Mouse (Mus musculus): ENCODE data around the gene Slc13a3. TPM values are rescaled to one million over a fixed set of nuclear protein-coding genes. Genes with fewer than 3 reads are reported as not detected.
A peak's percentile ranks its signal among the peaks of the same experiment; 100 is the strongest.

Slc13a3 gene
- polyA plus RNA-seq, 1 experiment from 2014 or later: 5.8 TPM

- no peaks in the 10 kb centered on the region for H3K4me1 ChIP-seq (ENCODE audit: control insufficient read depth, insufficient read depth, low read length)
- DNase-seq (ENCODE audit: low spot score) (no peak), ATAC-seq (no peak)
- no peak overlapping the region for H3K4me2 ChIP-seq (ENCODE audit: low read length)
- no peak overlapping the region for H3K4me3 ChIP-seq (ENCODE audit: low read depth, low read length)
- no peaks in the 10 kb centered on the region for H3K27me3 ChIP-seq (replicated peaks; ENCODE audit: control insufficient read depth, insufficient read depth, low read length)
- whole genome bisulfite sequencing: 89% methylated on average over 10 of the region's 10 CpGs
- H3K9ac ChIP-seq (ENCODE audit: low read length): no peak overlapping the region
- H3K9me3 ChIP-seq (replicated peaks; ENCODE audit: control insufficient read depth, low read length): no peaks in the 10 kb centered on the region
- no peaks in the 10 kb centered on the region for H3K36me3 ChIP-seq (ENCODE audit: control insufficient read depth, insufficient read depth, low read length)
- no peak overlapping the region for H3K27ac ChIP-seq (ENCODE audit: low read depth, low read length)
Measured at GRCm38 (mm10) chr2:165439613-165440012, 33.4 kb downstream of the Slc13a3 start.

GRCm38 (mm10) chr2:165438881-165439280, 34.1 kb downstream of the Slc13a3 start:
- Histone ChIP-seq H3K4me2 (ENCODE audit: low read length) (no peak overlapping the region), H3K4me3 (ENCODE audit: low read depth, low read length) (no peak overlapping the region), H3K27ac (ENCODE audit: low read depth, low read length) (no peak overlapping the region), H3K9ac (ENCODE audit: low read length) (no peak overlapping the region), H3K36me3 (ENCODE audit: control insufficient read depth, insufficient read depth, low read length) (no peaks in the 10 kb centered on the region), H3K9me3 (replicated peaks; ENCODE audit: control insufficient read depth, low read length) (no peaks in the 10 kb centered on the region), H3K27me3 (replicated peaks; ENCODE audit: control insufficient read depth, insufficient read depth, low read length) (no peaks in the 10 kb centered on the region), H3K4me1 (ENCODE audit: control insufficient read depth, insufficient read depth, low read length) (no peaks in the 10 kb centered on the region)
- WGBS: 83% methylated on average over 7 of the region's 7 CpGs
- ATAC-seq (no peak), DNase-seq (ENCODE audit: low spot score) (no peak)

DNA sequence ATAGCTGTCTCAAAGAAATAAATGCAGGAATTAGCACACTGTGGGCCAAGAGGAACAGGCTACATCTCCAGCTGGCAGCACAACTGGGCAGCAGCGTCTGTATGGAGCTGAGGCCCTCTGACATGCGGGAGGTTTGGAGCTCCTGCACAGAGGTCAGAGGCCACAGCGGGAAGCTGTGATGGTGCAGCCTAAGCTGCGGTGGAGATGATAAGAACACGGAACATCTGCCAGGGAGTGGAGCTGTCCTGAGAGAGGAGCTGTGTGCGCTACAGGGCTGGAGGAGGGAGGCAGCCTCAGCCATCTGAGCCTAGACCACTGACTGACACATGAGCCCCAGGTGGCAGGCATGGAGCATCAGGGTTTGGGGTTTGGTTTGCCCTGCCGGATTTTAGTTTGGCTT, 44.3 kb downstream of the Slc13a3 start:
- Histone ChIP-seq H3K27ac (ENCODE audit: low read depth, low read length) (no peak overlapping the region), H3K9me3 (replicated peaks; ENCODE audit: control insufficient read depth, low read length) (no peaks in the 10 kb centered on the region), H3K9ac (ENCODE audit: low read length) (no peak overlapping the region), H3K4me1 (ENCODE audit: control insufficient read depth, insufficient read depth, low read length) (no peaks in the 10 kb centered on the region), H3K36me3 (ENCODE audit: control insufficient read depth, insufficient read depth, low read length) (no peaks in the 10 kb centered on the region), H3K4me2 (ENCODE audit: low read length) (no peak overlapping the region), H3K4me3 (ENCODE audit: low read depth, low read length) (no peak overlapping the region), H3K27me3 (replicated peaks; ENCODE audit: control insufficient read depth, insufficient read depth, low read length) (no peaks in the 10 kb centered on the region)
- 77% methylated on average over 7 of the region's 7 CpGs for WGBS
- no peak for ATAC-seq
- DNase-seq (ENCODE audit: low spot score): no peak

- DNase-seq (ENCODE audit: low spot score) (peak; percentile 43), ATAC-seq (peak; percentile 37; the same call in 1 of the 2 replicates)
- H3K36me3 ChIP-seq (ENCODE audit: control insufficient read depth, insufficient read depth, low read length): no peaks in the 10 kb centered on the region
- H3K27me3 ChIP-seq (replicated peaks; ENCODE audit: control insufficient read depth, insufficient read depth, low read length): no peaks in the 10 kb centered on the region
- no peak overlapping the region for H3K4me3 ChIP-seq (ENCODE audit: low read depth, low read length)
- peak overlapping the region; percentile 16; the same call in 1 of the 2 replicates for H3K4me2 ChIP-seq (ENCODE audit: low read length)
- peak overlapping the region; percentile 85 for H3K27ac ChIP-seq (ENCODE audit: low read depth, low read length)
- no peaks in the 10 kb centered on the region for H3K9me3 ChIP-seq (replicated peaks; ENCODE audit: control insufficient read depth, low read length)
- H3K9ac ChIP-seq (ENCODE audit: low read length): peak overlapping the region; percentile 25; the same call in 1 of the 2 replicates
- WGBS: 29% methylated on average over 2 of the region's 2 CpGs
- peaks cover 15% of the 10 kb centered on the region for H3K4me1 ChIP-seq (ENCODE audit: control insufficient read depth, insufficient read depth, low read length)
Measured at GRCm38 (mm10) chr2:165420195-165420594, 52.8 kb downstream of the Slc13a3 start.

- peak overlapping the region; percentile 85 for H3K27ac ChIP-seq (ENCODE audit: low read depth, low read length)
- H3K4me2 ChIP-seq (ENCODE audit: low read length): peak overlapping the region; percentile 16; the same call in 1 of the 2 replicates
- H3K4me3 ChIP-seq (ENCODE audit: low read depth, low read length): no peak overlapping the region
- ATAC-seq (peak; percentile 45; the same call in 1 of the 2 replicates), DNase-seq (ENCODE audit: low spot score) (peak; percentile 47)
- H3K9ac ChIP-seq (ENCODE audit: low read length): peak overlapping the region; percentile 25; the same call in 1 of the 2 replicates
- 38% methylated on average over 4 of the region's 4 CpGs for WGBS
- H3K27me3 ChIP-seq (replicated peaks; ENCODE audit: control insufficient read depth, insufficient read depth, low read length): no peaks in the 10 kb centered on the region
- no peaks in the 10 kb centered on the region for H3K9me3 ChIP-seq (replicated peaks; ENCODE audit: control insufficient read depth, low read length)
- no peaks in the 10 kb centered on the region for H3K36me3 ChIP-seq (ENCODE audit: control insufficient read depth, insufficient read depth, low read length)
- peaks cover 15% of the 10 kb centered on the region for H3K4me1 ChIP-seq (ENCODE audit: control insufficient read depth, insufficient read depth, low read length)
Measured at GRCm38 (mm10) chr2:165419670-165420111, 53.3 kb downstream of the Slc13a3 start.

DNA sequence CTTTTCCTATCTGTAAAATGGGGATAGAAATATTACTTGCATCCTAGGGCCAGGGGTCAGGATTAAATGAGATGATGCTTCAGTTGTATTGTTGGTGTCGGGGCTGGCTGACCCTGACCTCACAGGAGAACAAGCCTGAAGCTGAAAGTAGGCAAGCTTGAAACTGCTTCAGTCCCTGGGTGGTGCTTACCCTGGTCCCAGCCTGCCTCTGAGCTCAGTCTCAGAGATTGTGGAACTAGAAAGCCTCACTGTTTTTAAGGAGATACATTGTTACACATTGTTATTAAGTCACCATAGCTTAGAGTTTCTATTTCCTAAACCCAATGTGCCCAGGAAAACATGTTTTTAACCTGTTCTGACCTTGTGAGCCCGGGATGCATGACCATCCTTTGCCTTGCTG, 54.5 kb downstream of the Slc13a3 start:
- H3K27me3 ChIP-seq (replicated peaks; ENCODE audit: control insufficient read depth, insufficient read depth, low read length): no peaks in the 10 kb centered on the region
- no peaks in the 10 kb centered on the region for H3K36me3 ChIP-seq (ENCODE audit: control insufficient read depth, insufficient read depth, low read length)
- 88% methylated on average over 2 of the region's 2 CpGs for WGBS
- no peak overlapping the region for H3K9ac ChIP-seq (ENCODE audit: low read length)
- H3K4me2 ChIP-seq (ENCODE audit: low read length): no peak overlapping the region
- no peak overlapping the region for H3K4me3 ChIP-seq (ENCODE audit: low read depth, low read length)
- no peaks in the 10 kb centered on the region for H3K9me3 ChIP-seq (replicated peaks; ENCODE audit: control insufficient read depth, low read length)
- DNase-seq (ENCODE audit: low spot score) (no peak), ATAC-seq (no peak)
- no peak overlapping the region for H3K27ac ChIP-seq (ENCODE audit: low read depth, low read length)
- H3K4me1 ChIP-seq (ENCODE audit: control insufficient read depth, insufficient read depth, low read length): peaks cover 15% of the 10 kb centered on the region

- Histone ChIP-seq H3K36me3 (ENCODE audit: control insufficient read depth, insufficient read depth, low read length) (no peaks in the 10 kb centered on the region), H3K9ac (ENCODE audit: low read length) (no peak overlapping the region), H3K27ac (ENCODE audit: low read depth, low read length) (peak overlapping the region; percentile 59), H3K4me2 (ENCODE audit: low read length) (no peak overlapping the region), H3K4me1 (ENCODE audit: control insufficient read depth, insufficient read depth, low read length) (peaks cover 15% of the 10 kb centered on the region), H3K27me3 (replicated peaks; ENCODE audit: control insufficient read depth, insufficient read depth, low read length) (no peaks in the 10 kb centered on the region), H3K9me3 (replicated peaks; ENCODE audit: control insufficient read depth, low read length) (no peaks in the 10 kb centered on the region), H3K4me3 (ENCODE audit: low read depth, low read length) (no peak overlapping the region)
- 24% methylated on average over 7 of the region's 7 CpGs for WGBS
- DNase-seq (ENCODE audit: low spot score) (peak; percentile 76), ATAC-seq (peak; percentile 57)
Measured at GRCm38 (mm10) chr2:165417291-165417690, 55.7 kb downstream of the Slc13a3 start.

- no peaks in the 10 kb centered on the region for H3K27me3 ChIP-seq (replicated peaks; ENCODE audit: control insufficient read depth, insufficient read depth, low read length)
- H3K9me3 ChIP-seq (replicated peaks; ENCODE audit: control insufficient read depth, low read length): no peaks in the 10 kb centered on the region
- no peak overlapping the region for H3K27ac ChIP-seq (ENCODE audit: low read depth, low read length)
- H3K4me2 ChIP-seq (ENCODE audit: low read length): no peak overlapping the region
- H3K4me1 ChIP-seq (ENCODE audit: control insufficient read depth, insufficient read depth, low read length): peaks cover 15% of the 10 kb centered on the region
- no peak overlapping the region for H3K4me3 ChIP-seq (ENCODE audit: low read depth, low read length)
- WGBS: 53% methylated on average over 6 of the region's 6 CpGs
- no peaks in the 10 kb centered on the region for H3K36me3 ChIP-seq (ENCODE audit: control insufficient read depth, insufficient read depth, low read length)
- DNase-seq (ENCODE audit: low spot score): no peak
- no peak overlapping the region for H3K9ac ChIP-seq (ENCODE audit: low read length)
- no peak for ATAC-seq
Measured at GRCm38 (mm10) chr2:165415795-165416194, 57.2 kb downstream of the Slc13a3 start.

DNA sequence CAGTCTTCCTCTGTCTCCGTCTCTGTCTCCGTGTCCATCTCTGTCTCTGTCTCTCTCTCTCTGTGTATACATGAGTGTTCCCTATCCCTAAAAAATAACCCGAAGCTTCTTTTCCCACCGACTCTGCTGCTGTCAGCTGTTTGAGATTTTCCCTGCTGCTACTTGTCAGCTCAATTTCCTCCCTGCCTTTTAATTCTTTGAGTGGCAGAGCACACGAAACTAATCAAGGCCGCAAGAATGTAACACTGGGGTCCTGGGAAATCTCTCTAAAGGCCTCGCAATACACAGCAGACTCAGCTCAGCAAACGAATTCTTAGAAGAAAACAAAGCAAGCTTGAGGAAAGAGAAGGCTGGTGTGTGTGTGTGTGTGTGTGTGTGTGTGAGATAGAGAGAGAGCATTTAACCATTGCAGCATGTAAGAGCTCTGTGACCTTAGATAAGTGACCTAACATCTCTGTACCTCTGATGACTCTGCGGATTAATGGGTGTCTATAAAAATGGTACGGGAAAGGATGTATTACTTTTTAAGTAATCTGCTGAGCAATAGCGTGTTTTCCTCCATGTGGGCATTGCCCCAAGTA, 57.8 kb downstream of the Slc13a3 start:
- peaks cover 15% of the 10 kb centered on the region for H3K4me1 ChIP-seq (ENCODE audit: control insufficient read depth, insufficient read depth, low read length)
- 37% methylated on average over 11 of the region's 11 CpGs for WGBS
- ATAC-seq (no peak), DNase-seq (ENCODE audit: low spot score) (peak; percentile 42)
- no peaks in the 10 kb centered on the region for H3K27me3 ChIP-seq (replicated peaks; ENCODE audit: control insufficient read depth, insufficient read depth, low read length)
- no peak overlapping the region for H3K27ac ChIP-seq (ENCODE audit: low read depth, low read length)
- H3K4me3 ChIP-seq (ENCODE audit: low read depth, low read length): no peak overlapping the region
- no peaks in the 10 kb centered on the region for H3K36me3 ChIP-seq (ENCODE audit: control insufficient read depth, insufficient read depth, low read length)
- no peaks in the 10 kb centered on the region for H3K9me3 ChIP-seq (replicated peaks; ENCODE audit: control insufficient read depth, low read length)
- no peak overlapping the region for H3K4me2 ChIP-seq (ENCODE audit: low read length)
- no peak overlapping the region for H3K9ac ChIP-seq (ENCODE audit: low read length)

Data from forebrain, embryonic 14.5 days (tissue).